Mouse (Mus musculus) MEL (cell line): ENCODE results near the gene Ccl12.

Experiments
- CTCF ChIP-seq, 3 experiments: IDR thresholded peaks in 2 of 3; conservative IDR thresholded peaks in 1 of 3; 2 replicates each; pipeline ENCODE4 v1.5.1; 2011 to 2012; ENCODE audit warnings: low read length in 3 of 3, low read depth in 2 of 3, mild to moderate bottlenecking in 2 of 3, improper control_type of control experiment in 1 of 3, inconsistent platforms in 1 of 3, mixed read lengths in 1 of 3, moderate library complexity in 1 of 3; ENCODE audit not compliant: control insufficient read depth in 1 of 3, insufficient read depth in 1 of 3, poor library complexity in 1 of 3, severe bottlenecking in 1 of 3
- ETS1 ChIP-seq: IDR thresholded peaks from 2 replicates; pipeline ENCODE4 v1.6.1; 2012; ENCODE audit warnings: low read depth, mild to moderate bottlenecking, inconsistent platforms, low read length, improper control_type of control experiment, moderate library complexity
- GABPA ChIP-seq: IDR thresholded peaks from 2 replicates; pipeline ENCODE4 v1.6.1; 2012; ENCODE audit warnings: low read depth, mild to moderate bottlenecking, inconsistent platforms, low read length, improper control_type of control experiment, moderate library complexity
- GATA1 ChIP-seq: IDR thresholded peaks from 2 replicates; pipeline ENCODE4 v1.6.1; 2011; ENCODE audit warnings: low read depth, low read length, improper control_type of control experiment
- KAT2A ChIP-seq: conservative IDR thresholded peaks from 2 replicates; pipeline ENCODE4 v1.6.1; 2012; ENCODE audit warnings: low read depth, low read length, improper control_type of control experiment, inconsistent platforms
- MAZ ChIP-seq: IDR thresholded peaks from 2 replicates; pipeline ENCODE4 v1.6.1; 2012; ENCODE audit warnings: low read depth, mild to moderate bottlenecking, inconsistent platforms, low read length, improper control_type of control experiment
- MYC ChIP-seq: IDR thresholded peaks from 2 replicates; pipeline ENCODE4 v1.6.1; 2011; ENCODE audit warnings: low read depth, mild to moderate bottlenecking, low read length, improper control_type of control experiment, moderate library complexity
- POLR2A ChIP-seq, 2 experiments: IDR thresholded peaks; 2 replicates each; pipeline ENCODE4 v1.6.1; 2011 to 2012; ENCODE audit warnings: low read length in 2 of 2, mild to moderate bottlenecking in 2 of 2, control low read depth in 1 of 2, improper control_type of control experiment in 1 of 2, low read depth in 1 of 2, moderate library complexity in 1 of 2; ENCODE audit not compliant: control insufficient read depth in 1 of 2, insufficient read depth in 1 of 2, poor library complexity in 1 of 2
- SIN3A ChIP-seq: IDR thresholded peaks from 2 replicates; pipeline ENCODE4 v1.6.1; 2012; ENCODE audit warnings: low read length, improper control_type of control experiment, inconsistent platforms
- TAL1 ChIP-seq: IDR thresholded peaks from 2 replicates; pipeline ENCODE4 v1.6.1; 2012; ENCODE audit warnings: mild to moderate bottlenecking, inconsistent platforms, low read length, moderate library complexity, mixed read lengths
- TBP ChIP-seq: IDR thresholded peaks from 2 replicates; pipeline ENCODE4 v1.8.0; 2011; ENCODE audit warnings: low read depth, low read length, improper control_type of control experiment
- TCF12 ChIP-seq: IDR thresholded peaks from 2 replicates; pipeline ENCODE4 v1.6.1; 2014; ENCODE audit warnings: low read depth, mild to moderate bottlenecking, inconsistent platforms, low read length, improper control_type of control experiment, moderate library complexity

- TF ChIP-seq CTCF (IDR thresholded peaks at IDR 0.05 in 2 of 3, conservative IDR thresholded peaks at IDR 0.05 in 1 of 3; ENCODE audit: control insufficient read depth in 1 of 3, insufficient read depth in 1 of 3, low read depth in 2 of 3, low read length in 3 of 3, poor library complexity in 1 of 3, severe bottlenecking in 1 of 3) = no peak
- no peak for TF ChIP-seq POLR2A (IDR thresholded peaks at IDR 0.05; ENCODE audit: control insufficient read depth in 1 of 2, insufficient read depth in 1 of 2, low read depth in 1 of 2, low read length in 2 of 2, poor library complexity in 1 of 2)
- TF ChIP-seq TAL1 = no peak
- TF ChIP-seq GATA1 = no peak
- TF ChIP-seq SIN3A = no peak
- TF ChIP-seq KAT2A = no peak
- no peak for TF ChIP-seq ETS1
- no peak for TF ChIP-seq MYC
- TF ChIP-seq TCF12 = no peak
- no peak for TF ChIP-seq TBP
- TF ChIP-seq MAZ = no peak
- TF ChIP-seq GABPA = no peak
Measured at GRCm38 (mm10) chr11:82110372-82111248, 9.0 kb downstream of the Ccl12 start.
